Mouse (Mus musculus) small intestine, adult 2 months (tissue): ENCODE measurements at regions not wholly inside any gene's neighbourhood (a gene's known extent, or its start where the extent isn't known, plus 50 kb on each side); places are given as distances from the start of the nearest gene placed in this dataset.

Experiments used
- H3K27ac ChIP-seq: fragments of 200-500 bp; 2 replicates; pipeline ENCODE4 v1.5.1; 2012; ENCODE audit warnings: low read depth, low read length, control low read depth, inconsistent platforms; ENCODE audit not compliant: insufficient read depth
- H3K27me3 ChIP-seq: fragments of 200-500 bp; 2 replicates; pipeline ENCODE4 v1.6.1; 2012; ENCODE audit warnings: mild to moderate bottlenecking, moderate library complexity, low read length, inconsistent platforms; ENCODE audit not compliant: control insufficient read depth, insufficient read depth
- H3K36me3 ChIP-seq: fragments of 200-500 bp; 2 replicates; pipeline ENCODE4 v1.6.1; 2012; ENCODE audit warnings: mild to moderate bottlenecking, low read length, control low read depth, inconsistent platforms; ENCODE audit not compliant: control insufficient read depth, insufficient read depth
- H3K4me1 ChIP-seq: fragments of 200-500 bp; 2 replicates; pipeline ENCODE4 v1.6.1; 2012; ENCODE audit warnings: low read length, inconsistent platforms, mixed read lengths; ENCODE audit not compliant: control insufficient read depth, insufficient read depth, insufficient read length
- H3K4me3 ChIP-seq: fragments of 200-500 bp; 2 replicates; pipeline ENCODE4 v1.5.1; 2012; ENCODE audit warnings: low read depth, mild to moderate bottlenecking, control low read depth, inconsistent platforms, low read length, moderate library complexity
- CTCF ChIP-seq: fragments of 200-500 bp; IDR thresholded peaks from 2 replicates; pipeline ENCODE4 v1.5.1; 2012; ENCODE audit warnings: low read depth, mild to moderate bottlenecking, control low read depth, inconsistent platforms, low read length, moderate library complexity, mixed read lengths; ENCODE audit not compliant: insufficient replicate concordance, insufficient read length; ENCODE audit errors: extremely low read depth
- POLR2A ChIP-seq: fragments of 200-500 bp; IDR thresholded peaks from 2 replicates; pipeline ENCODE4 v1.6.1; 2012; ENCODE audit warnings: low read depth, mild to moderate bottlenecking, control low read depth, inconsistent platforms, low read length, moderate library complexity
- WGBS: fragments of 180-500 bp; shearing (Covaris S2); methylation state at CpG from one replicate; pipeline ENCODE4 v1.1.7; 2018; 5-methylcytosine and 5-hydroxymethylcytosine counted together

DNA sequence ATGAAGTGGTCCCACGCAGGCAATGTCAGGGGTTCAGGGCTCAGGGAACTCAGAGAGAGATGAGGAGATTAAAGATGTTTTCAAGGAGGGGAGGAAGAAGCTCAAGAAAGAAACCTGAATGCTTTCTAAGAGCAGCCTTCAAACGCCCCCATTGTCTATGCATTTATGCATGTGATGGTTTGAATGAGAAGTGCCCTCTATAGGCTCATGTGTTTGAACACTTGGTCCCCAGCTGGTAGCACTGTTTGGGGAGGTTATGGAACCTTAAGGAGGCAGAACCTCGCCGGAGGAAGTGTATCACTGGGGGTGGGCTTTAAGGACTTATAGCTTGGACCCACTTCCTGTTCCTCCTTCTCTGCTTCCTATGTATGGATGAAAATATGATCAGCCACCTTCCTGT lies 105.1 kb downstream of the Fam114a2 start:
- no peak for TF ChIP-seq POLR2A
- TF ChIP-seq CTCF, result no peak
- 71% methylated on average over 4 of the region's 4 CpGs for WGBS
- H3K4me3 ChIP-seq, result no peak overlapping the region
- no peaks in the 10 kb centered on the region for H3K4me1 ChIP-seq
- H3K36me3 ChIP-seq, result no peaks in the 10 kb centered on the region
- no peaks in the 10 kb centered on the region for H3K27me3 ChIP-seq
- no peak overlapping the region for H3K27ac ChIP-seq

DNA sequence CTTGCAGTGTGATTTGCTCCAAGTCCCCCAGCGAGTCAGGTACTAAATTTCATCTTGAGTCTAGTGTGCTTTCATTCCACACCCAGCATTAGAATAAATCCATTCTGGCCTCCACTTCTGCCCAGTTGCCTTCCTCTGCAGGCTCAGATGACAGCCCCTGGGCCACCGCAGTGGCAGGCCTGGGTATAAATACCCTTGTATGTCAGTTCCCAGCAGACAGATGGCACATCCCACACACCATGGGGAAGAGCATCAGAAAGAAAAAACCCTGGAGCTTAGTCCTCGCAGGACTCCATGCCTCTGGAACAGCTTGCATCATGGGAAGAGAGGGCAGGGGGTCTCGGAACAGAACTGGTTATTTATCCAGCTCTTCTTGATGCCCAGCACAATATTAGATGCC lies 105.7 kb downstream of the Fam114a2 start:
- no peak overlapping the region for H3K4me3 ChIP-seq
- H3K36me3 ChIP-seq, result no peaks in the 10 kb centered on the region
- no peak overlapping the region for H3K27ac ChIP-seq
- 93% methylated on average over 4 of the region's 4 CpGs for WGBS
- TF ChIP-seq CTCF (no peak), POLR2A (no peak)
- no peaks in the 10 kb centered on the region for H3K4me1 ChIP-seq
- no peaks in the 10 kb centered on the region for H3K27me3 ChIP-seq

DNA sequence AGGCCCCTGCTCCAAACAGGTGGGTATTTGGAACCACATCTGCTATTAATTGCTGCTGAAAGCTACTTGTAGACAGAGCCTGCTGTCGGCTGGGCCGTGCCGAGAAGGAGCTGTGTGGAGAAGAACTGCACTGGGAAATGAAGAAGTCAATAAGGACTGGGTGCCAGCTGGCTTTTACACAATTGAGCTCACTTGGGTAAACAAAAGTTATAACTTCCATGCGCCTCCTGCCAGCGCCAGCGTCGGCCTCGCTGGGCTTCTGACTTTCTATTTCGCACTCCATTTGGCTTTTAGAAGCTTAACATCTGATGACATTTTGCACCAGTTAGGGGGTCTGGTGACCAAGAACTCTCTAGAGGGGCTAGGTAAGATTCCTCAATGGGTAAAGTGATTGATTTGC lies 114.2 kb downstream of the Fam114a2 start:
- H3K27me3 ChIP-seq, result no peaks in the 10 kb centered on the region
- no peak overlapping the region for H3K27ac ChIP-seq

DNA sequence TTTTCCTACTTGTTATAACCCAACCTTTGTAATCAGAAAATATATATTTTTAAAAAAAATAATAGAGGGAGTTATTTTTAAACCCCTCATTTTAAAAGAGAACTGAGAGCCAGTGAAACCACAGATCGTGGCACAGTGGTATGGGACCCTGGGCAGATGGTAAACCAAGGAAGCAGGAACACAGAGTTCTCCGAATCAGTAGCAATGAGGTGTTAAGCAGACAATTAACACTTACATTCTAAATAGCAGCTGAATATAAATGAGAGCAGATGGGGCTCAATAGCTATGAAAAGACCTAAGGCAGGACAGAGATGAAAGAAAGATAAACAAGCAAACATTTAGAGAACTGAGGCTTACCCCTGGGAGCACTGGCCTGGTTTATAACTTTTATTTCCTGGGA lies 116.8 kb downstream of the Fam114a2 start:
- no peak for TF ChIP-seq POLR2A
- no peak for TF ChIP-seq CTCF
- Histone ChIP-seq H3K4me1 (no peaks in the 10 kb centered on the region), H3K4me3 (no peak overlapping the region), H3K27ac (no peak overlapping the region), H3K36me3 (no peaks in the 10 kb centered on the region), H3K27me3 (no peaks in the 10 kb centered on the region)
- WGBS, result 63% methylated on average over 2 of the region's 2 CpGs

More for the DNA sequence above, 114.2 kb downstream of the Fam114a2 start:
- no peaks in the 10 kb centered on the region for H3K4me1 ChIP-seq
- 63% methylated on average over 9 of the region's 9 CpGs for WGBS
- H3K36me3 ChIP-seq, result no peaks in the 10 kb centered on the region
- TF ChIP-seq CTCF (no peak), POLR2A (no peak)
- no peak overlapping the region for H3K4me3 ChIP-seq

DNA sequence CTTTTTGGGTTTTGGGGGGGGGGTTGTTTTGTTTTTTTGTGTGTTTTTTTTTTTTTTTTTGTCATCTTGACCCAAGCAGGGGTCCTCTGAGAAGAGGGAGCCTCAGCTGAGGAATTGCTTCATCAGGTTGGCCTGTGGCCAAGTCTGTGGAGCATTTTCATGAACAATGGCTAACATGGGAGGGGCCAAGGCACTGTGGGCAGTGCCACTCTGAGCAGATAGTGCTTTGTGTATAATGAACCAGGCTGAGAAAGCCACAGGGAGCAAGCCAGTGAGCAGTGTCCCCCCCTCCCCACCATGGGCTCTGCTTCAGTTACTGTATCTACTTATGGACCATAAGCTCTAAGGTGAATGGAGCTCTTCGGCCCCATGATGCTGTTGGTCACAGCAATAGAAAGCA lies 119.1 kb downstream of the Fam114a2 start:
- H3K4me1 ChIP-seq, result no peaks in the 10 kb centered on the region
- no peak overlapping the region for H3K4me3 ChIP-seq
- WGBS, result 88% methylated on average over 1 of the region's 1 CpGs
- H3K27me3 ChIP-seq, result no peaks in the 10 kb centered on the region
- H3K27ac ChIP-seq, result no peak overlapping the region
- H3K36me3 ChIP-seq, result no peaks in the 10 kb centered on the region
- TF ChIP-seq POLR2A (no peak), CTCF (no peak)

DNA sequence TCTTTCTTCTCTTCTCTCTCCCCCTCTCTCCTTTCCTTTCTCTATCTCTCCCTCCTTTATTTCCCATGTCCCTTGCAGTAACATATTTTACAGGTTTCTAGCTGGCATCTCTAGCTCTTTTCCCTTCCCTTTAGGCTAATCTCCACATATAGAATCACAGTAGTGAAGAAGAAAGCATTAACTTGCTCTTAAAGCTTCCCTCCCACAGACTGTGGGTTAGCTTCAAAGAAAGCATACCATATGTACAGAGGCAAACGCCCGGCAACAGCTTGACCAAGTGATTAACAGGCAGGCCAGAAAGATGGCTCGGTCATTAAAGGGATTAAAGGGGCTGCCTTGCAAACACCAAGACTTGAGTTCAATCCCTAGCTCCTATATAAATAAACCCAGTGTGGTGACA lies 122.0 kb downstream of the Fam114a2 start:
- H3K27me3 ChIP-seq, result no peaks in the 10 kb centered on the region
- H3K4me3 ChIP-seq, result no peak overlapping the region
- no peaks in the 10 kb centered on the region for H3K4me1 ChIP-seq
- H3K36me3 ChIP-seq, result no peaks in the 10 kb centered on the region
- 20% methylated on average over 3 of the region's 3 CpGs for WGBS
- H3K27ac ChIP-seq, result no peak overlapping the region
- TF ChIP-seq CTCF (no peak), POLR2A (no peak)

DNA sequence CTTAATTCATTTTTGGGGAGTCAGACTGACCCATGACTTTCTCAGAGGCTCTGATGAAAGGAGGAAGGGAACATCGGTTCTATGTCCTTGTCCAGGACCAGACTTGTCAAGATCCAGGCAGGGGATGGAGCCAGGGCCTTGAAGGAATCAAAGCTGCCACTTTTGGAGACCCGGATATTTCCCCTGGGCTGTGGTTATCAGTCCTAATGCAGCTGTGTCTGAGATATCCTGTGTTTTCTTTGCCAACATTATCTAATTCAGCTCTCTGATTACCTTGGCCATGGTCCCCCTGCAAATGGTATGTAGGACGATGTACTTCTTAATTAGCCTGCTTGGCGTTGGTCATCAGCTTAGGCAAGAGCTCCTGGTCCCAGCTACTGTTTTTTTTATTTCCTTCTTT lies 127.6 kb downstream of the Fam114a2 start:
- no peaks in the 10 kb centered on the region for H3K4me1 ChIP-seq
- H3K4me3 ChIP-seq, result no peak overlapping the region
- H3K27me3 ChIP-seq, result no peaks in the 10 kb centered on the region
- no peak for TF ChIP-seq POLR2A
- TF ChIP-seq CTCF, result no peak
- H3K36me3 ChIP-seq, result no peaks in the 10 kb centered on the region
- no peak overlapping the region for H3K27ac ChIP-seq
- WGBS, result 45% methylated on average over 4 of the region's 4 CpGs
